Mouse (Mus musculus): ENCODE results near the gene Mog.
A peak's percentile ranks its signal among the peaks of the same experiment; 100 is the strongest.

The Mog gene

GRCm38 (mm10) chr17:37022628-37023576, at the start of gene Mog:
Mog (minus strand) TSS chr17:37023398.
- DNase-seq (ENCODE audit: low spot score) = no peak

GRCm38 (mm10) chr17:37072730-37073276, 49.6 kb upstream of the Mog start:
- DNase-seq (ENCODE audit: low spot score) = no peak

GRCm38 (mm10) chr17:37072080-37072729, 49.0 kb upstream of the Mog start:
- no peak for DNase-seq (ENCODE audit: low spot score)

- no peak for DNase-seq (ENCODE audit: low spot score)
Measured at GRCm38 (mm10) chr17:37070121-37070520, 46.9 kb upstream of the Mog start.

- no peak for DNase-seq (ENCODE audit: low spot score)
Measured at GRCm38 (mm10) chr17:37067861-37068260, 44.7 kb upstream of the Mog start.

- DNase-seq (ENCODE audit: low spot score) = no peak
Measured at GRCm38 (mm10) chr17:37065993-37066392, 42.8 kb upstream of the Mog start.

- DNase-seq (ENCODE audit: low spot score) = no peak
Measured at GRCm38 (mm10) chr17:37063686-37064495, 40.7 kb upstream of the Mog start.

GRCm38 (mm10) chr17:37063063-37063462, 39.9 kb upstream of the Mog start:
- no peak for DNase-seq (ENCODE audit: low spot score)

- DNase-seq (ENCODE audit: low spot score) = no peak
Measured at GRCm38 (mm10) chr17:37062101-37062641, 39.0 kb upstream of the Mog start.

GRCm38 (mm10) chr17:37061435-37061834, 38.2 kb upstream of the Mog start:
- no peak for DNase-seq (ENCODE audit: low spot score)

GRCm38 (mm10) chr17:37056957-37057356, 33.8 kb upstream of the Mog start:
- no peak for DNase-seq (ENCODE audit: low spot score)

- no peak for DNase-seq (ENCODE audit: low spot score)
Measured at GRCm38 (mm10) chr17:37051745-37052144, 28.5 kb upstream of the Mog start.

- DNase-seq (ENCODE audit: low spot score) = no peak
Measured at GRCm38 (mm10) chr17:37050876-37051275, 27.7 kb upstream of the Mog start.

- peak; percentile 69 for DNase-seq (ENCODE audit: low spot score)
Measured at GRCm38 (mm10) chr17:37050399-37050798, 27.2 kb upstream of the Mog start.

- peak; percentile 56 for DNase-seq (ENCODE audit: low spot score)
Measured at GRCm38 (mm10) chr17:37049570-37050310, 26.5 kb upstream of the Mog start.

GRCm38 (mm10) chr17:37048383-37048782, 25.2 kb upstream of the Mog start:
- no peak for DNase-seq (ENCODE audit: low spot score)

GRCm38 (mm10) chr17:37047981-37048380, 24.8 kb upstream of the Mog start:
- DNase-seq (ENCODE audit: low spot score) = no peak

GRCm38 (mm10) chr17:37047332-37047976, 24.3 kb upstream of the Mog start:
- no peak for DNase-seq (ENCODE audit: low spot score)

- peak; percentile 34 for DNase-seq (ENCODE audit: low spot score)
Measured at GRCm38 (mm10) chr17:37046312-37047112, 23.3 kb upstream of the Mog start.
